Mouse (Mus musculus) brain, adult 2 months (tissue): ENCODE measurements around the gene Akain1.

Experiments used
- DNase-seq: peaks from one replicate; pipeline ENCODE4 v3.0.0; 2011; ENCODE audit warnings: low read depth, low spot score

Akain1 gene

DNA sequence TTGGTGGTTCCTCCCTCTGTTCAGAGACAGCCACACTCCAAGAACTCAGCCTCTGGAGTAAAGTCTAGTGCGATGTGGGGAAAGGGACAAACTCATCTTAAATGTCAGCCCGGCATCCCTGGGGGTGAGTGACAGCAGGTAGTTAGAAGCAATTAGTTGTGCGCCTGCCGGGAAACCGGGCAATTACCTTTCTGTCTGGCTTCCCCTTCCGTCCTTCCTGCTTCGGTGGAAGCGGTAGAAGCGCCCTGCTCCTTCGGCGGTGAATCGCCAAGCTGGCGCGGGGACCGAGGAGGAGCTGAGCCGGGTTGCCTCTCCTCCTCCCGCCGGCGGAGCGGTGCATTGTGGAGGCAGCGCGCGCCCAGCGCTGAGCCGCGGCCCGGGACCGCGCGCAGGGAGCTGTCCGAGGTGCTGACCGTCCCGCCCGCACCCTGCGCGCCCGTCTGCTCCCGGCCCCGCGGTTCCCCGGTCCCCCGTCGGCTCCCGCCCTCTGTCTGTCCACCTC is at the start of gene Akain1:
Akain1 (plus strand) TSS at position 337 of the 502 bp plus-strand sequence.
- peak; percentile 79 for DNase-seq

DNA sequence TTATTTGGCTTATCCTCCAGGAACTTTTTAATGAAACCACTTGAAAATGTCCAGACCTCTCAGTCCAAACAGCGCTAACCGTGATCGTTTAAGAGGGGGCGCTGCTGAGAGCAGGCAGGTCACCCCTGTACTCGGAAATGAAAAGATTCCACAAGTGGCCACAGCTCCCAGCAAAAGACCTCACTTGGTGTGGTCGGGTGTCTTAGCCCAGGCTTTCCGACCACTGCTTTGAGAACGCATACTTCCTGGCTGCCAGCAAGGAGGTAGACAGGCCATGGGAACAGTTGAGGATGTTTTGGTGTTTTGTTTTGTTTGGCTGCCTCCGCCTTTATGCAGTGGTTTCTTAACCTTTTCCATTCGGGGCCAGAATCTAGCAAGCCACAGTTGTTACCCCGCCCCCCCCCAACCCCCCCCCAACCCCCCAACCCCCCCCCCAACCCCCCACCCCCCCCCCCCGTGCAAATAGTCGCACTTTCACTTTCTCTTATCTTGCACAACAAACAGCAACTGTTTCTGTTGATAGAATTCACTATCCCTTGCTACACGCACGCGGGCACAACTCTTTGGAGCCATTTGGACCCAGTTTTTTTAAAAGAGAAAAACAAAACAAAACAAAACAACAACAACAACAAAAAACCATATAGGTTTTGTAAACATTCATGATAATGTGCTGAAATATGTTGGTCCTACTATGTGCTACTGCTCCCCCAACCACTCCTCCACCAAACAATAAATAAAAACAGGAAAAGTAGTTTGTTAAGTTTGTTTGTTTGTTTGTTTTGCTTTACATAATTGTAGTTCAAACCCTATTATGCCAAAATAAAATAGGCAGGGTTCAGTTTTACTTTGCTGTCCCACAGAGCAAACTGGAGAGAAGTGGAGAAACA is 42.7 kb upstream of the Akain1 start:
- peak; percentile 15 for DNase-seq

GRCm38 (mm10) chr17:69397163-69397562 is 42.0 kb upstream of the Akain1 start:
- no peak for DNase-seq

GRCm38 (mm10) chr17:69398092-69398491 is 41.0 kb upstream of the Akain1 start:
- DNase-seq: no peak

- DNase-seq: no peak
These were observed 38.0 kb upstream of the Akain1 start for GRCm38 (mm10) chr17:69401146-69401545.

DNA sequence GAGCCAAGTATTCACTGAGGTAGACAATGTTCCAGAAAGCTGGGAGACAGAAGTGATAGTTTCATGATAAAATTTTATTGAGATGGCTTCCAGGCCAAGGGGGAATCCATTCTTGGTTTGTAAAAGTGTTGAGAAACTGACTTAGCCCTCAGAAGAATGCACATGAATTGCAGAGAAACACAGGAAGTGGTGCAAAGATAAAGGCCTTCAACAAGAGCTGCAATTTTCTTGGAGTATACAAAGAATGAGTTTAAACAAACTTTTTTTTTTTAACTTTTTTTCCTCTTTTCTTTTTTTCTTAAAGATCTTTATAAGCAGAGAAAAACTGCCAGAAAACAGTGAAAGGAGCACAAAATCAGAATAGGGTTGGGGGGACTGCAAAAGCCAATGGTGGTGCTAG is 23.0 kb upstream of the Akain1 start:
- DNase-seq: no peak

- peak; percentile 97 for DNase-seq
These were observed 22.0 kb upstream of the Akain1 start for GRCm38 (mm10) chr17:69416920-69417661.

GRCm38 (mm10) chr17:69417724-69418373 is 21.3 kb upstream of the Akain1 start:
- peak; percentile 57 for DNase-seq

GRCm38 (mm10) chr17:69421592-69421991 is 17.5 kb upstream of the Akain1 start:
- DNase-seq: peak; percentile 47

GRCm38 (mm10) chr17:69437836-69438235 is 1.3 kb upstream of the Akain1 start:
- DNase-seq: peak; percentile 33

DNA sequence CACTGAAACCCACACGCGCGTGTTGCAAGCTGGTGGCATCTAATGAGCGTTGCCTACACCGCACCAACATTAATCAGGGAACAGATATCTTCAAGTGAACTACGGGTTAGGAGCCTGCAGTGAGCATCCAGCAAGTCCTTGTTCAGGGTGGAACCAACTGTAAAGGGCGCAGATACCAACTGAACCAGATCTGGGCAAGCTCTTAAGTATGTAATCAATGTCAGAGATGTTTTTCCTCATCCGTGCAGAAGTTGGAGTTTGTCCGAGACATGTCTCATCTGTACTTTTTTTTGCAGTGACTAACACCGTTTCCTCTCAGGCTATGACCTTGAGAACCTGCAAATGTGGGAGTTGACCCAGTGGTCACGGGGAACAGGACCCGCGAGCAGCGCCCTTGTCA is 640 bp upstream of the Akain1 start:
- DNase-seq: peak; percentile 31

GRCm38 (mm10) chr17:69439571-69440480 is 700 bp downstream of the Akain1 start:
- DNase-seq: peak; percentile 73

DNA sequence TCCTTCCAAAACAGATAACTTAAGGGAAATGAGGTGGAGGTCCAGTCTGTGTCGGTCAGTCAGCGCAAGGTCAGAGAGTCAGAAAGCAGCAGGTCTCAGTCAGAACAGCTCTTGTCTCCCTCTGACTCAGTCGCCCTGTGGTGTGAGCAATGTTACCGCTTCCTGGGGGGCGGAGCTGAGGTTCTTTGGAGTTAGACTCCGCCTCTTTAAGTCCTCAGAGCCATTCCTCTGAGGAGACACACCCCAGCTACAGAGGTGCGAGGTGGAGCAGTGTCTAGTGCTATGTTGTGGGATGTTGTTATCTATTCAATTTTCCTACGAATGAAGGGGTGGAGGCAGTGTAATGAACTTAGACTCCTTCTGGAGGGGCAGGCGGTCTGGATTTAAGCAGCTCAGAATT is 1.9 kb downstream of the Akain1 start:
- DNase-seq: peak; percentile 38

DNA sequence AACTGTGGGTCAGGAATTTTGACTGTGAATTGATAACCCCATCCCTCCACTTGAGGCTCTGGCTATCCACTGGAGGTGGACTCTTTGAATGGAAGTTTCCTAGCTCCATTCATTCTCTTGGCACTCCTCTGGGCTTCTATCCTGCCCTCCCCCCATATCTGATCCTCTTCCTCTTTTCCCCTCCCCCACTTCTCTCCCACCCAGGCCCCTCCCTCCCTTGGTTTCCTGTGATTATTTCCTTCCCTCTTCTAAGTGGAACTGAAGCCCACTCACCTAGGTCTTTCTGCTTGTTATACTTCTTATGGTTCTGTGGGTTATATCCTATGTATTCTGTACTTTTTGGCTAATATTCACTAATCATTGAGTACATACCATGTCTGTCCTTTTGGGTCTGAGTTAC is 9.6 kb downstream of the Akain1 start:
- no peak for DNase-seq

DNA sequence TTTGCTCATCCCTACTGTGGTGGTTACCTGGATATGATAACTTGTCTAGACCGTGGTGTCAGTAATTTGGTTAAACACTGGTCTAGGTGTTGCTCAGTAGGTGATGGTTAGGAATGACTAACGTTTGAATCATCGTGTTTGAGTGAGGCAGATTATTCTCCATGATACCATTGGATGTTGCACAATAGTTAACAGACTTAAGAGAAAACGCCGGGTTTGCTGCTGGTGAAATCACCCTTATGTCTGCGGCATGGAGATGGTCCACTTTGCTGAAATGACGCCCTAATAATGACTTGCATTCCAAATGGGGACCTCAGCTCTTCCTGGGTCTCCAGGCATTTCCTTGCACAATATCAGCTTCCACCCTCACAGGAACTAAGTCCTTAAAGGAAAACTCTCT is 22.6 kb downstream of the Akain1 start:
- no peak for DNase-seq

- DNase-seq: no peak
These were observed 23.9 kb downstream of the Akain1 start for GRCm38 (mm10) chr17:69463037-69463436.

- peak; percentile 52 for DNase-seq
These were observed 32.0 kb downstream of the Akain1 start for GRCm38 (mm10) chr17:69471171-69471570.

GRCm38 (mm10) chr17:69472401-69472800 is 33.3 kb downstream of the Akain1 start:
- DNase-seq: no peak

DNA sequence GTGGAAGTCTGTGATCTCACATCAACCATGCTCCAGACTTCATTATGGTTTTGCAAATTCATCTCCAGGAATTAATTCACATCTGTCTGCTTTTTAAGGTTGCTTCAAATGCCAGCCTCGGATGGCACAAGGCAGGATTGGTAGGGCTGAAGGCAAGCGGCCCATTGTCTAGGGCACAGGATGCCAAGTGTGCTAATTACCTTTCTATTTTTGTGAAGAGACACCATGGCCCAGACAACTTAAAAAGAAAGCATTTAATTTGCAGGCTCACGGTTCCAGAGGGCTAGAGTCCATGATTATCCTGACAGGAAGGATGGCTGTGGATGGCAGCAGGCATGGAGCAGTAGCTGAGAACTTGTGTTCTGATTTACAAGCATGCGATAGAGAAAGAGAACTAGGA is 35.0 kb downstream of the Akain1 start:
- DNase-seq: peak; percentile 53

DNA sequence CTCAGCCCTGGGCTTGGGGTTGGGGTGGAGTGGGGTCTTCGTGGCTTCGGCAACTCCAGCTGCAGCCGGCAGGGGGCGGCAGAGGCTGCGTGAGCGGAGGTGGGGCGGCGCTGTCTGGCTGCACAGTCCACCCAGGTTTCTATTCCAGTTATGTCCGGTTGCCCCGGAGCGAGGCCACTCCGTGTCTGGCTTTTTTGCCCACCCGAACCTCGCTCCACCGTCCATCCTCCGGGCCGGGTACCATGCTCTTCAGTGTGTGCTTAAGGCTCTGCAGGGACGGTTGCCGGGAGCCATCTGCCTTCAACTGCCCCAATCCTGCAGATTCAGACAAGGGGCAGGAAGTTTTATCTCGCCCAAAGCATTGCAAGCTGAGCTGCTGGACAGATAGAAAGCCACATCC is 36.3 kb downstream of the Akain1 start:
- peak; percentile 43 for DNase-seq

DNA sequence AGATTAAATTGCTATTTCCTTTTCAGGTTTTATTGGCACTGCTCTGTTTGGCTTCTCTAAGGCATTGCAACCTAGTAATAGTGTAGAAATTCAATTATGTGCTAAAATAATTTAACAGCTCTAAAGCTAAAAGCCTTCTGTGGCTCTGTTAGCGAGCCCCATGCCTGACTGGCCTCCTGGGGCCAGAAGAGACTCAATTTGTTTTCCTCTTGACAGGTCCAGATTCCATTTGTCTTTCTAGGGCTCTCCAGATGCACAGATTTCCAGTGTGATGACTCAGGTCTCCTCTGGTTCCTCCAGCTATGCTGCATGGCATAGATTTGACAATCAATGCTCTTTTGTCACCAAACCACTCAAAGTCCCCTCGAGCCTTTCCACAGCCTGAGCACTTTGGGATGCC is 38.4 kb downstream of the Akain1 start:
- DNase-seq: peak; percentile 26
